Mouse (Mus musculus) limb, embryonic 14.5 days (tissue): Measurements from ENCODE around the gene Papln. TPM values are rescaled to one million over a fixed set of nuclear protein-coding genes. Genes with fewer than 3 reads are reported as not detected.

Experiments used
- ATAC-seq: fragments of 200-750 bp; cut with Nextera tagmentation; 2 replicates; pipeline ENCODE4 v1.8.0; 2017; ENCODE audit warnings: low read depth, moderate number of reproducible peaks, moderate TSS enrichment; ENCODE audit not compliant: low FRiP score
- DNase-seq: peaks from one replicate; pipeline ENCODE4 v3.0.0-alpha.2; 2015; ENCODE audit warnings: low spot score
- H3K27ac ChIP-seq: fragments of 300-500 bp; sonication (generic); replicated peaks from 2 replicates; pipeline ENCODE4 v1.5.1; 2014; ENCODE audit warnings: low read depth, mild to moderate bottlenecking, low read length, moderate library complexity, mixed read lengths
- H3K27me3 ChIP-seq: fragments of 300-500 bp; sonication (generic); 2 replicates; pipeline ENCODE4 v1.6.1; 2014; ENCODE audit warnings: low read length, mixed read lengths; ENCODE audit not compliant: control insufficient read depth, insufficient read depth
- H3K36me3 ChIP-seq: fragments of 300-500 bp; sonication (generic); 2 replicates; pipeline ENCODE4 v1.6.1; 2014; ENCODE audit warnings: mild to moderate bottlenecking, low read length, moderate library complexity, mixed read lengths; ENCODE audit not compliant: control insufficient read depth, insufficient read depth
- H3K4me1 ChIP-seq: fragments of 300-500 bp; sonication (generic); 2 replicates; pipeline ENCODE4 v1.6.1; 2014; ENCODE audit warnings: antibody characterized with exemption, low read length, mixed read lengths; ENCODE audit not compliant: control insufficient read depth, insufficient read depth
- H3K4me2 ChIP-seq: fragments of 300-500 bp; sonication (generic); replicated peaks from 2 replicates; pipeline ENCODE4 v1.6.1; 2014; ENCODE audit warnings: low read depth, mild to moderate bottlenecking, low read length, moderate library complexity; ENCODE audit not compliant: severe bottlenecking
- H3K4me3 ChIP-seq: fragments of 300-500 bp; sonication (generic); replicated peaks from 2 replicates; pipeline ENCODE4 v1.5.1; 2014; ENCODE audit warnings: low read length
- H3K9ac ChIP-seq: fragments of 300-500 bp; sonication (generic); 2 replicates; pipeline ENCODE4 v1.6.1; 2014; ENCODE audit warnings: mild to moderate bottlenecking, low read depth, low read length, moderate library complexity; ENCODE audit not compliant: severe bottlenecking
- H3K9me3 ChIP-seq: fragments of 300-500 bp; sonication (generic); 2 replicates; pipeline ENCODE4 v1.6.1; 2016; ENCODE audit warnings: low read length; ENCODE audit not compliant: control insufficient read depth
- POLR2A ChIP-seq: fragments of 200-500 bp; IDR thresholded peaks from 2 replicates; pipeline ENCODE4 v1.8.0; 2012; ENCODE audit warnings: inconsistent platforms, mild to moderate bottlenecking, moderate library complexity, borderline replicate concordance; ENCODE audit not compliant: insufficient read depth, insufficient read length; ENCODE audit errors: extremely low read depth
- WGBS: fragments of 180-500 bp; shearing (Covaris S2); extraction: QIAGEN DNeasy Blood & Tissue Kit; methylation state at CpG from one replicate; pipeline ENCODE4 v1.1.7; 2014; 5-methylcytosine and 5-hydroxymethylcytosine counted together
- polyA plus RNA-seq, 2 experiments: library from polyadenylated mRNA; depleted of rRNA in 1 of 2; stranded (reverse) in 1 of 2; unstranded in 1 of 2; fragments of >200 nt; fragmentation: Nextera tagmentation in 1 of 2; extraction: Ambion mirVana in 1 of 2; gene quantifications; 2 replicates each; pipeline versions ENCODE4 v1.2.1 to v1.2.3; 2012 to 2014

Gene Papln
- polyA plus RNA-seq, 2 experiments, result 2.0 to 5.2 TPM

- Histone ChIP-seq H3K9ac (no peak overlapping the region), H3K36me3 (no peaks in the 10 kb centered on the region), H3K4me3 (no peak overlapping the region), H3K27me3 (no peaks in the 10 kb centered on the region), H3K9me3 (no peaks in the 10 kb centered on the region), H3K4me1 (peaks cover 42% of the 10 kb centered on the region), H3K4me2 (no peak overlapping the region), H3K27ac (no peak overlapping the region)
- 55% methylated on average over 9 of the region's 9 CpGs for WGBS
- DNase-seq (no peak), ATAC-seq (no peak)
- no peak for TF ChIP-seq POLR2A
Measured at GRCm38 (mm10) chr12:83767833-83768232, 4.4 kb downstream of the Papln start.

- 37% methylated on average over 14 of the region's 14 CpGs for WGBS
- no peaks in the 10 kb centered on the region for H3K36me3 ChIP-seq
- H3K9ac ChIP-seq, result no peak overlapping the region
- no peaks in the 10 kb centered on the region for H3K9me3 ChIP-seq
- no peak for DNase-seq
- no peak for ATAC-seq
- peaks cover 37% of the 10 kb centered on the region for H3K4me1 ChIP-seq
- H3K4me3 ChIP-seq, result no peak overlapping the region
- TF ChIP-seq POLR2A, result no peak
- H3K27me3 ChIP-seq, result no peaks in the 10 kb centered on the region
- H3K4me2 ChIP-seq, result no peak overlapping the region
- H3K27ac ChIP-seq, result no peak overlapping the region
Measured at GRCm38 (mm10) chr12:83768235-83768899, 4.9 kb downstream of the Papln start.

- WGBS, result 7% methylated on average over 25 of the region's 25 CpGs
Measured at GRCm38 (mm10) chr12:83770418-83771256, 7.2 kb downstream of the Papln start.

GRCm38 (mm10) chr12:83775621-83776020 lies 12.2 kb downstream of the Papln start:
- no peak for TF ChIP-seq POLR2A
- Histone ChIP-seq H3K9me3 (no peaks in the 10 kb centered on the region), H3K9ac (no peak overlapping the region), H3K4me3 (no peak overlapping the region), H3K27ac (no peak overlapping the region), H3K36me3 (no peaks in the 10 kb centered on the region), H3K4me2 (no peak overlapping the region), H3K27me3 (no peaks in the 10 kb centered on the region), H3K4me1 (peaks cover under 1% of the 10 kb centered on the region)
- DNase-seq, result no peak
- WGBS, result 69% methylated on average over 10 of the region's 12 CpGs
- ATAC-seq, result no peak

More at GRCm38 (mm10) chr12:83770418-83771256, 7.2 kb downstream of the Papln start:
- peaks cover 31% of the 10 kb centered on the region for H3K4me1 ChIP-seq
- ATAC-seq (peak; percentile 48), DNase-seq (peak; percentile 86)
- H3K9ac ChIP-seq, result 0 out of 2 replicates have a peak overlapping the region, but pooled peaks have one; percentile 21
- no peak overlapping the region for H3K4me3 ChIP-seq
- no peaks in the 10 kb centered on the region for H3K9me3 ChIP-seq
- H3K4me2 ChIP-seq, result peak overlapping the region; percentile 35
- no peaks in the 10 kb centered on the region for H3K36me3 ChIP-seq
- H3K27ac ChIP-seq, result no peak overlapping the region
- no peak for TF ChIP-seq POLR2A
- no peaks in the 10 kb centered on the region for H3K27me3 ChIP-seq

GRCm38 (mm10) chr12:83776766-83777165 lies 13.3 kb downstream of the Papln start:
- no peaks in the 10 kb centered on the region for H3K36me3 ChIP-seq
- no peaks in the 10 kb centered on the region for H3K9me3 ChIP-seq
- no peak overlapping the region for H3K9ac ChIP-seq
- ATAC-seq (no peak), DNase-seq (no peak)
- no peaks in the 10 kb centered on the region for H3K4me1 ChIP-seq
- no peak for TF ChIP-seq POLR2A
- no peak overlapping the region for H3K27ac ChIP-seq
- no peaks in the 10 kb centered on the region for H3K27me3 ChIP-seq
- WGBS, result 83% methylated on average over 7 of the region's 7 CpGs
- no peak overlapping the region for H3K4me3 ChIP-seq
- no peak overlapping the region for H3K4me2 ChIP-seq
